Mouse (Mus musculus) gastrocnemius, postnatal 36 days (tissue): Measurements from ENCODE around the gene Zfp729a. TPM values are rescaled to one million over a fixed set of nuclear protein-coding genes. Genes with fewer than 3 reads are reported as not detected.
"Not testable (repeated sequence)": the region's sequence is repeated elsewhere in the genome, so short reads cannot be mapped to it uniquely, and the experiment has no call there.

ENCODE experiments used
- DNase-seq, 2 experiments: peaks; one replicate each; pipeline ENCODE4 v3.0.0; 2022
- intact Hi-C: fragments of 180-260 bp; cut with DNase I; formaldehyde crosslinking; loops from one replicate; pipeline ENCODE4 v1.15.1; 2025
- long read RNA-seq, 2 experiments: library from polyadenylated mRNA; stranded (forward); transcript quantifications; one replicate each; pipeline ENCODE4 v2.0.0; 2021
- total RNA-seq, 2 experiments: library from RNA; stranded (reverse); gene quantifications; 2 replicates each; pipeline ENCODE4 v1.2.3; 2021

Zfp729a gene
- total RNA-seq: 1 to 10 TPM; 2.3 to 3.2 TPM
- long read RNA-seq, experiment 1: 0 reads
- long read RNA-seq, experiment 2: 0 reads

DNA sequence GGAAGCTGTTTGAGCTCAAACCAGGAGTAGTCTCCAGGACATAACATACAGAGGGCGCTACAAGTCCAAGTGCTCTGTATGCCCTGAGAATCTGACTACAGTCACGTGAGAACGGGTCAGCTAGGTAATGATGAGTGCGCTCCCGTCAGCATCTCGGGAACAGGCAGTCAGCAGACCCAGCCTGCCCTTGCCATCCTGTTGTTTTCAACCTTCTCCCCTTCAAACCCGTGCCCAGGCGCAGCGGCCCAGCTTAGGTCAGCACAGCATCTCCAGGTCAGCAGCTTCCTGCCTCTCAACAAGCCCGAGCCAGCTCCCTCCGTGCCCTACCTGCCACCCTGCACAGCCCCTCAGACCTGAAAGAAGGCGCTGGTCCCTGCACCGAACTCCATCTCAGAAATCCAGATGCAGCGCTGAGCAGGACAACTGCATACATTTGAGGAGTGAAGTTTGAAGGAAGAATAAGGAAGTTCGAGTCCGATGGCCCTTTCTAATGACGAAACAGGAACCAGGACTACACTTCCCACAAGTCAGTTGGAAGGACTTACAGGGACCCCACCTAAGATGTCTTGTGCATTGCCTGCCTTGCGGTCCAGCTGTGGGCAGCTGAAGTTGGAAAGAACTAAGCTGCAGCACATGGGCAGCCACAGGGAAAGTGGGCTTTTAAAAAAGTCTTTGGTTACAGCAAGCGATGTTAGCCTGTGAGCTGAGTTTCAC lies at the start of gene Zfp729a, which contains the start of gene Gm49345:
Gene Zfp729a (minus strand): TSS at position 498 of the 714 bp plus-strand sequence.
Gene Gm49345 (minus strand): TSS at position 476 of the 714 bp plus-strand sequence.
- intact Hi-C loops: loop anchor here (2.0 to 10.0 kb wide), 3 partner anchors 45 to 207 kb away; no protein-coding TSS in a partner anchor
- DNase-seq: peak; percentile 65 to 69

- DNase-seq: no peak
- intact Hi-C loops: loop anchor here (5.0 to 10.0 kb wide), 2 partner anchors 35 to 82 kb away; partner anchors contain the start of gene Zfp729b
Measured at GRCm38 (mm10) chr13:67686971-67687370, 49.4 kb upstream of the Zfp729a start, which contains the start of gene Zfp738. Zfp738 (minus strand) TSS chr13:67687071.

DNA sequence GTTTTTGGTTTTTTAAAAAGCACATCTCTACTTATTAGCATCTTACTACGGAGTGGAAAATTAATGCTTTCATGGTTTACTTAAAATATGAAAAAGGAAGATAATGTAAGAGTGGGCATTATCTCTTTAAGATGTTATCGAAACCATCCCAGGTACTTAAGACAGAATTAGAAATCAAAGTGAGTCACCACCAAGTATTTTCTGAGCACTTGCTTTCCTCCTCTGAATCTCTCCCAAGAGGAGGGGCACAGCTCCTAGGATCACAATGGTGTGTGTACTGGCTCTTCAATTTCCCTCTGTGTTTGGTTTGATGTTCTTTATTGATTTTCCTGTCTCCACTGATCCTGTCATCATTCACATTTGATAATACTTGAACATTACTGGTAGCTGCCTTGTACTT lies 46.2 kb upstream of the Zfp729a start:
- not testable (repeated sequence) for DNase-seq
- intact Hi-C loops: loop anchor here (2.0 to 10.0 kb wide), 2 partner anchors 47 to 79 kb away; partner anchors contain the start of genes Gm49345, Zfp729a and Zfp729b

- DNase-seq: peak; percentile 62 to 72
- intact Hi-C loops: loop anchor here (2.0 to 10.0 kb wide), 2 partner anchors 46 to 78 kb away; partner anchors contain the start of genes Gm49345, Zfp729a and Zfp729b
Measured at GRCm38 (mm10) chr13:67682959-67683735, 45.6 kb upstream of the Zfp729a start.

- intact Hi-C loops: no loop called here
- no peak for DNase-seq
Measured at GRCm38 (mm10) chr13:67674902-67675301, 37.3 kb upstream of the Zfp729a start.

DNA sequence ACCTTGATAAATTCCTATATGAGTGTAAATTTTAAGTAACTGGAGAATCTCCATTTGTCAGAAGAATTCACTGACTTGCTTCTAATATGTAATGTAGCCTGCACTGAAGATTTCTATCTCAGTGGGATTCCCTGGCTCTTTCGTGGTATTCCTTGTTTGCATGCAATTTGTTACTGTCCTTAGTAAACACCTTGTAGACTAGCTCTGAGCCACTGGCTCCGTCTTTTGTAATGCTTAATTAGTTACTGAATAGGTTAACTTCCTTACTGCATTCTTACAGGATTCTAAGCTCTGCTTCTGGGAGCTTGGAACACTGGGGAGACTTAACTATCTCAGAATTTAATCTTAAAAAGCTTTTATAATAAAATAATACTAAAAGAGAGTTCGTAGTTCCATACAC lies 14.9 kb upstream of the Zfp729a start:
- DNase-seq: no peak
- intact Hi-C loops: no loop called here

- intact Hi-C loops: no loop called here
- DNase-seq: no peak
Measured at GRCm38 (mm10) chr13:67610108-67610507, 27.5 kb downstream of the Zfp729a start.

DNA sequence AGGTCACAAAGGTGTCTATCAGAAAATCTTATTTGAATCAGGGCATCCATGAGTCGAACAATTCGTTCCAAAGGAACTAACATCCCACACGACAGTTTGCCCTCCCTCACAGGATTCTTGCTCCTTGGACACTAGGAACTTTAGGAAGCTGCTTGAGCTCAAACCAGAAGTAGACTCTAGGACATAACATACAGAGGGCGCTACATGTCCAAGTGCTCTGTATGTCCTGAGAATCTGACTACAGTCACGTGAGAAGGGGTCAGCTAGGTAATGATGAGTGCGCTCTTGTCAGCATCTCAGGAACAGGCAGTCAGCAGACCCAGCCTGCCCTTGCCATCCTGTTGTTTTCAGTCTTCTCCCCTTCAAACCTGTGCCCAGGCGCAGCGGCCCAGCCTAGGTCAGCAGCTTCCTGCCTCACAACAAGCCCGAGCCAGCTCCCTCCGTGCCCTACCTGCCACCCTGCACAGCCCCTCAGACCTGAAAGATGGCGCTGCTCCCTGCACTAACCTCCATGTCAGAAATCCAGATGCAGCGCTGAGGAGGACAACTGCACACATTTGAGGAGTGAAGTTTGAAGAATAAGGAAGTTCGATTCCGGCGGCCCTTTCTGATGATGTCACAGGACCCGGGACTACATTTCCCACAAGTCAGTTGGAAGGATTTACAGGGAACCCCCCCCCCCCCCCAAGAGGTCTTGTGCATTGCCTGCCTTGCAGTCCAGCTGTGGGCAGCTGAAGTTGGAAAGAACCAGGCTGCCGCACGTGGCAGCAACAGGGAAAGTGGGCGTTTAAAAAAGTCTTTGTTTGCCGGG lies 28.3 kb downstream of the Zfp729a start, which contains the start of gene Zfp729b:
Gene Zfp729b (minus strand): TSS at position 642 of the 811 bp plus-strand sequence.
- intact Hi-C loops: loop anchor here (10.0 kb wide), 1 partner anchor 76 kb away; the partner anchor contains the start of gene Zfp738
- DNase-seq: peak; percentile 78 to 89

- no peak for DNase-seq
- intact Hi-C loops: no loop called here
Measured at GRCm38 (mm10) chr13:67572591-67573189, 64.9 kb downstream of the Zfp729a start.

Other genes with a start within 250 kb of the Zfp729a start
- gene Zfp429, start 238.0 kb downstream of the Zfp729a start, total RNA-seq: 1 to 10 TPM; 1.2 to 1.3 TPM
- gene Zfp459, start 216.4 kb downstream of the Zfp729a start, total RNA-seq: under 1 TPM; 0.42 to 0.51 TPM
- 1 to 10 TPM; 4.8 to 5.2 TPM for gene Zfp874a, start 186.2 kb downstream of the Zfp729a start, total RNA-seq
- 10 to 100 TPM; 10.5 to 11.9 TPM for gene Zfp874b, start 153.5 kb downstream of the Zfp729a start, total RNA-seq
- 1 to 10 TPM; 2.5 to 3.8 TPM for gene Zfp58, start 137.2 kb downstream of the Zfp729a start, total RNA-seq
- not detected for gene Gm26965, start 111.6 kb downstream of the Zfp729a start, total RNA-seq
- 1 to 10 TPM; 3.8 to 4.2 TPM for gene Zfp87, start 111.6 kb downstream of the Zfp729a start, total RNA-seq
- 1 to 10 TPM; 1.4 to 2.4 TPM for gene Zfp748, start 84.0 kb downstream of the Zfp729a start, total RNA-seq
- gene Zfp729b, start 28.1 kb downstream of the Zfp729a start, total RNA-seq: 1 to 10 TPM; 2.2 to 2.8 TPM
- under 1 TPM; 0.22 to 0.41 TPM for gene Gm49345, start within 50 bp of the Zfp729a start, total RNA-seq
- 1 to 10 TPM; 2.0 to 4.0 TPM for gene Zfp738, start 49.3 kb upstream of the Zfp729a start, total RNA-seq
- gene Zfp65, start 91.4 kb upstream of the Zfp729a start, total RNA-seq: 1 to 10 TPM; 3.2 to 4.5 TPM
- gene Zfp85, start 117.4 kb upstream of the Zfp729a start, total RNA-seq: 1 to 10 TPM; 1.7 to 2.4 TPM
- gene Zfp493, start 141.9 kb upstream of the Zfp729a start, total RNA-seq: 1 to 10 TPM; 3.0 to 3.7 TPM
- gene Zfp273, start 175.9 kb upstream of the Zfp729a start, total RNA-seq: 1 to 10 TPM; 1.2 to 1.5 TPM
- under 1 TPM in 1 of 2 experiments, not detected in 1; 0.92 TPM for gene Gm10037, start 193.3 kb upstream of the Zfp729a start, total RNA-seq
- gene BC048507, start 225.5 kb upstream of the Zfp729a start, total RNA-seq: not detected